Mouse (Mus musculus) heart, embryonic 13.5 days (tissue): Measurements from ENCODE around the gene Rgs1. TPM values are rescaled to one million over a fixed set of nuclear protein-coding genes. Genes with fewer than 3 reads are reported as not detected.

ENCODE experiments used
- ATAC-seq: fragments of 200-750 bp; cut with Nextera tagmentation; 2 replicates; pipeline ENCODE4 v1.8.0; 2017; ENCODE audit warnings: moderate TSS enrichment; ENCODE audit not compliant: insufficient number of reproducible peaks, low FRiP score, low TSS enrichment; ENCODE audit errors: extremely low read depth
- H3K27ac ChIP-seq: fragments of 300-500 bp; sonication (generic); replicated peaks from 2 replicates; pipeline ENCODE4 v1.5.1; 2015; ENCODE audit warnings: moderate library complexity, mild to moderate bottlenecking, inconsistent platforms
- H3K27me3 ChIP-seq: fragments of 300-500 bp; sonication (generic); replicated peaks from 2 replicates; pipeline ENCODE4 v1.6.1; 2015; ENCODE audit warnings: mild to moderate bottlenecking, inconsistent platforms
- H3K36me3 ChIP-seq: fragments of 300-500 bp; sonication (generic); 2 replicates; pipeline ENCODE4 v1.6.1; 2015; ENCODE audit warnings: mild to moderate bottlenecking, inconsistent platforms
- H3K4me1 ChIP-seq: fragments of 300-500 bp; sonication (generic); 2 replicates; pipeline ENCODE4 v1.6.1; 2015; ENCODE audit warnings: inconsistent platforms
- H3K4me2 ChIP-seq: fragments of 300-500 bp; sonication (generic); 2 replicates; pipeline ENCODE4 v1.6.1; 2015; ENCODE audit warnings: inconsistent platforms, mild to moderate bottlenecking, moderate library complexity
- H3K4me3 ChIP-seq: fragments of 300-500 bp; sonication (generic); 2 replicates; pipeline ENCODE4 v1.5.1; 2015; ENCODE audit warnings: moderate library complexity, mild to moderate bottlenecking, inconsistent platforms
- H3K9ac ChIP-seq: fragments of 300-500 bp; sonication (generic); 2 replicates; pipeline ENCODE4 v1.6.1; 2015; ENCODE audit warnings: inconsistent platforms, mild to moderate bottlenecking, moderate library complexity
- H3K9me3 ChIP-seq: fragments of 300-500 bp; sonication (generic); 2 replicates; pipeline ENCODE4 v1.6.1; 2016; ENCODE audit warnings: inconsistent platforms
- WGBS: fragments of 180-500 bp; shearing (Covaris S2); methylation state at CpG from one replicate; pipeline ENCODE4 v1.1.7; 2015; ENCODE audit warnings: mixed read lengths; 5-methylcytosine and 5-hydroxymethylcytosine counted together
- polyA plus RNA-seq: library from polyadenylated mRNA; unstranded; fragments of >200 nt; fragmentation: Nextera tagmentation; extraction: Ambion mirVana; gene quantifications from 2 replicates; pipeline ENCODE4 v1.2.1, GENCODE M21; 2015

The Rgs1 gene
- polyA plus RNA-seq, 1 experiment from 2014 or later, result not detected

GRCm38 (mm10) chr1:144247382-144247781 is 1.7 kb downstream of the Rgs1 start:
- no peak overlapping the region for H3K4me3 ChIP-seq
- no peaks in the 10 kb centered on the region for H3K9me3 ChIP-seq
- no peaks in the 10 kb centered on the region for H3K36me3 ChIP-seq
- H3K4me2 ChIP-seq, result no peak overlapping the region
- ATAC-seq, result no peak
- 83% methylated on average over 1 of the region's 1 CpGs for WGBS
- no peaks in the 10 kb centered on the region for H3K4me1 ChIP-seq
- H3K9ac ChIP-seq, result no peak overlapping the region
- H3K27me3 ChIP-seq, result no peaks in the 10 kb centered on the region
- H3K27ac ChIP-seq, result no peak overlapping the region

GRCm38 (mm10) chr1:144243511-144243910 is 5.5 kb downstream of the Rgs1 start:
- no peaks in the 10 kb centered on the region for H3K36me3 ChIP-seq
- no peak overlapping the region for H3K4me3 ChIP-seq
- H3K9me3 ChIP-seq, result no peaks in the 10 kb centered on the region
- H3K4me2 ChIP-seq, result no peak overlapping the region
- no peak for ATAC-seq
- H3K4me1 ChIP-seq, result no peaks in the 10 kb centered on the region
- H3K27ac ChIP-seq, result no peak overlapping the region
- H3K9ac ChIP-seq, result no peak overlapping the region
- H3K27me3 ChIP-seq, result no peaks in the 10 kb centered on the region
- WGBS, result 39% methylated on average over 1 of the region's 1 CpGs

GRCm38 (mm10) chr1:144239195-144239594 is 9.8 kb downstream of the Rgs1 start:
- no peaks in the 10 kb centered on the region for H3K4me1 ChIP-seq
- 58% methylated on average over 2 of the region's 2 CpGs for WGBS
- no peak overlapping the region for H3K4me3 ChIP-seq
- no peak overlapping the region for H3K27ac ChIP-seq
- ATAC-seq, result no peak
- H3K27me3 ChIP-seq, result no peaks in the 10 kb centered on the region
- H3K36me3 ChIP-seq, result no peaks in the 10 kb centered on the region
- no peak overlapping the region for H3K9ac ChIP-seq
- H3K9me3 ChIP-seq, result no peaks in the 10 kb centered on the region
- H3K4me2 ChIP-seq, result no peak overlapping the region

GRCm38 (mm10) chr1:144215230-144215629 is 33.8 kb downstream of the Rgs1 start:
- ATAC-seq, result no peak
- Histone ChIP-seq H3K9me3 (peaks cover 4% of the 10 kb centered on the region; the same call in 1 of the 2 replicates), H3K27ac (no peak overlapping the region), H3K4me1 (no peaks in the 10 kb centered on the region), H3K4me3 (no peak overlapping the region), H3K36me3 (no peaks in the 10 kb centered on the region), H3K9ac (no peak overlapping the region), H3K27me3 (no peaks in the 10 kb centered on the region), H3K4me2 (no peak overlapping the region)

- Histone ChIP-seq H3K9ac (no peak overlapping the region), H3K9me3 (no peaks in the 10 kb centered on the region), H3K4me1 (no peaks in the 10 kb centered on the region), H3K27ac (no peak overlapping the region), H3K27me3 (no peaks in the 10 kb centered on the region), H3K36me3 (no peaks in the 10 kb centered on the region), H3K4me3 (no peak overlapping the region), H3K4me2 (no peak overlapping the region)
- 65% methylated on average over 3 of the region's 3 CpGs for WGBS
- ATAC-seq, result no peak
Observed at GRCm38 (mm10) chr1:144210912-144211311, 38.1 kb downstream of the Rgs1 start.

- H3K4me1 ChIP-seq, result no peaks in the 10 kb centered on the region
- ATAC-seq, result no peak
- WGBS, result 73% methylated on average over 7 of the region's 7 CpGs
- H3K27ac ChIP-seq, result no peak overlapping the region
- H3K4me2 ChIP-seq, result no peak overlapping the region
- no peak overlapping the region for H3K4me3 ChIP-seq
- H3K27me3 ChIP-seq, result no peaks in the 10 kb centered on the region
- no peak overlapping the region for H3K9ac ChIP-seq
- no peaks in the 10 kb centered on the region for H3K9me3 ChIP-seq
- no peaks in the 10 kb centered on the region for H3K36me3 ChIP-seq
Observed at GRCm38 (mm10) chr1:144206281-144207061, 42.6 kb downstream of the Rgs1 start.

GRCm38 (mm10) chr1:144204766-144205165 is 44.3 kb downstream of the Rgs1 start:
- Histone ChIP-seq H3K4me2 (no peak overlapping the region), H3K36me3 (no peaks in the 10 kb centered on the region), H3K27me3 (no peaks in the 10 kb centered on the region), H3K4me3 (no peak overlapping the region), H3K9ac (no peak overlapping the region), H3K27ac (no peak overlapping the region), H3K9me3 (no peaks in the 10 kb centered on the region), H3K4me1 (no peaks in the 10 kb centered on the region)
- ATAC-seq, result no peak
- WGBS, result 67% methylated on average over 2 of the region's 2 CpGs

- H3K27ac ChIP-seq, result no peak overlapping the region
- no peak for ATAC-seq
- H3K9ac ChIP-seq, result no peak overlapping the region
- no peaks in the 10 kb centered on the region for H3K9me3 ChIP-seq
- H3K4me1 ChIP-seq, result no peaks in the 10 kb centered on the region
- WGBS, result 73% methylated on average over 4 of the region's 4 CpGs
- no peaks in the 10 kb centered on the region for H3K27me3 ChIP-seq
- no peaks in the 10 kb centered on the region for H3K36me3 ChIP-seq
- H3K4me2 ChIP-seq, result no peak overlapping the region
- H3K4me3 ChIP-seq, result no peak overlapping the region
Observed at GRCm38 (mm10) chr1:144202939-144203338, 46.1 kb downstream of the Rgs1 start.

- H3K27me3 ChIP-seq, result no peaks in the 10 kb centered on the region
- no peaks in the 10 kb centered on the region for H3K9me3 ChIP-seq
- no peak overlapping the region for H3K4me2 ChIP-seq
- no peak for ATAC-seq
- 41% methylated on average over 2 of the region's 2 CpGs for WGBS
- no peak overlapping the region for H3K27ac ChIP-seq
- no peaks in the 10 kb centered on the region for H3K4me1 ChIP-seq
- H3K36me3 ChIP-seq, result no peaks in the 10 kb centered on the region
- no peak overlapping the region for H3K4me3 ChIP-seq
- H3K9ac ChIP-seq, result no peak overlapping the region
Observed at GRCm38 (mm10) chr1:144200496-144200895, 48.5 kb downstream of the Rgs1 start.

GRCm38 (mm10) chr1:144199538-144199937 is 49.5 kb downstream of the Rgs1 start:
- ATAC-seq, result no peak
- no peaks in the 10 kb centered on the region for H3K27me3 ChIP-seq
- no peaks in the 10 kb centered on the region for H3K36me3 ChIP-seq
- no peak overlapping the region for H3K9ac ChIP-seq
- no peaks in the 10 kb centered on the region for H3K4me1 ChIP-seq
- 59% methylated on average over 1 of the region's 1 CpGs for WGBS
- H3K4me3 ChIP-seq, result no peak overlapping the region
- H3K4me2 ChIP-seq, result no peak overlapping the region
- no peak overlapping the region for H3K27ac ChIP-seq
- no peaks in the 10 kb centered on the region for H3K9me3 ChIP-seq

GRCm38 (mm10) chr1:144197684-144198083 is 51.4 kb downstream of the Rgs1 start:
- no peak for ATAC-seq
- Histone ChIP-seq H3K9me3 (no peaks in the 10 kb centered on the region), H3K27me3 (no peaks in the 10 kb centered on the region), H3K27ac (no peak overlapping the region), H3K36me3 (no peaks in the 10 kb centered on the region), H3K4me2 (no peak overlapping the region), H3K9ac (no peak overlapping the region), H3K4me3 (no peak overlapping the region), H3K4me1 (no peaks in the 10 kb centered on the region)
- WGBS, result 25% methylated on average over 3 of the region's 3 CpGs
